Mouse (Mus musculus): ENCODE measurements around the gene Caprin2. TPM values are rescaled to one million over a fixed set of nuclear protein-coding genes. Genes with fewer than 3 reads are reported as not detected.
"Not testable (repeated sequence)": the region's sequence is repeated elsewhere in the genome, so short reads cannot be mapped to it uniquely, and the experiment has no call there.

Caprin2 gene
- polyA plus RNA-seq (2012; rRNA removed): 6.3 and 9.5 TPM in 2 replicates

DNA sequence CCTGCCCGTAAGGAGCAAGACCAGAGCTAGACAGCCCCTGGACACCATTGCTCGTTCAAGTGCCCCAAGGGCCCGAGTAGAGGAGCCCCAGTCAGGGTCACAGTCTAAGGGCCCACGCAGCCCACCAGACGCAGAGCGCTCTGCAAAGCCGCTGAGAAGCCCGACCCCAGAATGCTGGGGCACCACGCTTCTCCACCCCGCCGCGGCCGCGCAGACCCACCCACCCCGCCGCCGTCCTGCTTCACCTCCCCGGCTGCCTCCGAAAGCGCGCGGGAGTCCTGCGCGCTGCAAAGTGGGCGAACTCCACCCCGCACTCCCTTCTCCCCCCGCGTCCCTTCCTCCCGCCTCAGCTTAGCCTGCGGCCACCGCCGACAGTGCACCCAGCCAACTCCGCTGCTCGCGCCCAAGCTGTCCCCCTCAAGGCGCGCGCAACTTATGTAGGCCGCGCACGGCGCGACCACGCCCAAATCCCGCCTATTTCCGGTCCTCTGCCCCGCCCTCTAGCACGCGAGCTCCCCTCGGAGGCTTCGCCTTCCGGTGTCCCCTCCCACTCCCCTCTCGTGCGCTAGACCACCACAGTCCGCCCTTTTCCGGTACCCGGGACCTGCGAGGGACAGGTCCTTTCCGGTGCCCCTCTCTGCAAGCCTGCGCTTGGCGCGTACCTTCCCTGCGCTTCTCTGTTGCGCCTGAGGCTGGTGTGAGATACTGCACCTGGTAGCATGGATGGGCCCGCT lies at the start of gene Caprin2:
TSS of gene Caprin2 (minus strand) at position 465 of the 734 bp plus-strand sequence.
- Histone ChIP-seq H3K36me3 (ENCODE audit: control insufficient read depth, insufficient read depth, low read length) (no peaks in the 10 kb centered on the region), H3K4me1 (replicated peaks; ENCODE audit: control insufficient read depth, insufficient read depth, low read length) (peaks cover 10% of the 10 kb centered on the region), H3K27ac (ENCODE audit: control insufficient read depth, insufficient read depth, low read length) (peak within 1 kb of the TSS; percentile 18), H3K27me3 (ENCODE audit: control insufficient read depth, insufficient read depth, low read length) (no peaks in the 10 kb centered on the region), H3K4me3 (ENCODE audit: control insufficient read depth, insufficient read depth, low read length) (peak within 1 kb of the TSS; percentile 83)
- TF ChIP-seq CTCF (IDR thresholded peaks at IDR 0.05; ENCODE audit: borderline replicate concordance, control insufficient read depth, extremely low read depth, insufficient read depth, low read length, poor library complexity) (peak; percentile 36; the same call in 1 of the 2 replicates), POLR2A (IDR thresholded peaks at IDR 0.05; ENCODE audit: control insufficient read depth, extremely low read depth, insufficient read depth, low read length, poor library complexity) (peak; percentile 99)
- DNase-seq: peak; percentile 99
- WGBS: under 1% methylated on average over 65 of the region's 65 CpGs

DNA sequence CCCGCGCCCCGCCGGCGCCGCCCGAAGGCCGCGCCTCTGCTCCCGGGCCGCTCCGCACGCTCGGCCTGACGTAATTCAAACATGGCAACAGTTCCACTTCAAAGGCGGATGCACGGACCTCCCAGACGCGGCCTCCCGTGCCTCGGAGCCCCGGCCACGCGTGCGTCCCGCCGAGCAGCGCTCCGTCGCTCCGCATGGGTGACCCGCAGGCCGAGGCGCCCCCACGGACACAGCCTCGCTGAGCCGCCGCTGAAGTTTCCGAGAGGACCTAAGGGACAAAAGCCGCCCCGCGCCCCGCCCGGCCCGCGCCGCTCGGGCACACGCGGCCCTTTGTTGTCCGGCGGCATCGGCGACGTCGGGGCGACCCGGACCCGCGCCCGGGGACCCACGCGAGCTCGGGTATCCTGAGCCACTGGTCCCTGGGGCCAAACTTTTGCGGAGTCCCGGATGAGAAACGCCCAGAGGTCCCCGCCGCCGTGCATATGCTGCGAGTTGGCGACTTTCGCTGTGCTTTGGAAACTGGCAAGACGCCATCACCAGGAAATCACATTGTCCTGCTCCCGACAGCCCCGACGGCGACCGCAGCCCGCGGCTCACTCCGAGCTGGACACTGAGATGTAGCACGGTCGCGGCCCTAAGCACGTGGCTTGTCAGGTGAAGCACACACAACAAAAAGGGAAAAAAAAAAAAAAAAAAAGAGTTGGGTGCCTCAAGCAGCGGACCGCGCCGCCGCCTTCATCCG lies 48.9 kb upstream of the Caprin2 start:
- Histone ChIP-seq H3K4me1 (replicated peaks; ENCODE audit: control insufficient read depth, insufficient read depth, low read length) (no peaks in the 10 kb centered on the region), H3K27me3 (ENCODE audit: control insufficient read depth, insufficient read depth, low read length) (no peaks in the 10 kb centered on the region), H3K36me3 (ENCODE audit: control insufficient read depth, insufficient read depth, low read length) (no peaks in the 10 kb centered on the region), H3K4me3 (ENCODE audit: control insufficient read depth, insufficient read depth, low read length) (peak overlapping the region; percentile 100), H3K27ac (ENCODE audit: control insufficient read depth, insufficient read depth, low read length) (no peak overlapping the region)
- TF ChIP-seq CTCF (IDR thresholded peaks at IDR 0.05; ENCODE audit: borderline replicate concordance, control insufficient read depth, extremely low read depth, insufficient read depth, low read length, poor library complexity) (0 out of 2 replicates have a peak, but pooled peaks have one; percentile 5), POLR2A (IDR thresholded peaks at IDR 0.05; ENCODE audit: control insufficient read depth, extremely low read depth, insufficient read depth, low read length, poor library complexity) (no peak)
- DNase-seq: peak; percentile 63
- under 1% methylated on average over 92 of the region's 92 CpGs for WGBS

DNA sequence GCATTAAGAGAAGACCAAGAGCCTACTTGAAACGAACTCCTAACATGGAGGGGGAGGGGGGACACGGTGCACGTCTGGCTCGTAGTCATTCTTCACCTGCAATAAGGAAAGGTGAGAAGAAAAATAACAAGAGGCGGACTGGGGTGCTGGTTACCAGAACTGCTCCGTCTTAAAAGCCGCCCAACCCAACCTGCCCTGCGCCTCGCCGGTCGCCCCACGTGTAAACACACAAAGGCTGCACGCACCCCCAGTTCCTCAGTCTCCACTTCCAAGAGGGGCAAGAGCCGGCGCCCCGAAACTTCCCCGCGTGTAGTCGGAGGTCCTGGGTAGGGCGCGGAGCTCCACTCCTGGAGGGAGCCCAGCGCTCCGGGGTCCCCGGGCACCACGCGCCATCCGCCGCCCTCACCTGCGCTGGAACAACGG lies 48.3 kb upstream of the Caprin2 start:
- DNase-seq: no peak
- H3K27me3 ChIP-seq (ENCODE audit: control insufficient read depth, insufficient read depth, low read length): no peaks in the 10 kb centered on the region
- H3K36me3 ChIP-seq (ENCODE audit: control insufficient read depth, insufficient read depth, low read length): no peaks in the 10 kb centered on the region
- no peaks in the 10 kb centered on the region for H3K4me1 ChIP-seq (replicated peaks; ENCODE audit: control insufficient read depth, insufficient read depth, low read length)
- peak overlapping the region; percentile 100 for H3K4me3 ChIP-seq (ENCODE audit: control insufficient read depth, insufficient read depth, low read length)
- TF ChIP-seq CTCF (IDR thresholded peaks at IDR 0.05; ENCODE audit: borderline replicate concordance, control insufficient read depth, extremely low read depth, insufficient read depth, low read length, poor library complexity) (no peak), POLR2A (IDR thresholded peaks at IDR 0.05; ENCODE audit: control insufficient read depth, extremely low read depth, insufficient read depth, low read length, poor library complexity) (no peak)
- WGBS: 2% methylated on average over 30 of the region's 30 CpGs
- H3K27ac ChIP-seq (ENCODE audit: control insufficient read depth, insufficient read depth, low read length): no peak overlapping the region; the same call in 1 of the 2 replicates

DNA sequence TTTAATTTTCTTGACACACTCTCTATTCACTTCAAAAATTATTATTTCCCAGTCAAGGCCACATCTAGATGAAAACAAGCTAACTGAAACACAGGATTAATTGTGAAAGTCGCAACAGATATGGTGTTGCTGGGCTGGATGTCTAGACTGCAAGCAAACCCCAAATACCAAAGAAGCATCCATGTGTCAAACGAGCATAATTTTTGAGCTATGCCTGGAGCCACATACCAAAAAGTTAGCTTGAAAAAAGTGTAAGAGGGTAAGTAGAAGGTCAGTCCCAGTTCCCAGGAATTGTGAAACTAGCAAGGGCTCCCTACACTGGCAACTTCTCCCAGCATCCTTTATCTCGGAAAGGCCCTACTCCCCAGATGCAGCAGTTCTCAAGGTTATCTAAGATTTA lies 47.7 kb upstream of the Caprin2 start:
- no peak for TF ChIP-seq POLR2A (IDR thresholded peaks at IDR 0.05; ENCODE audit: control insufficient read depth, extremely low read depth, insufficient read depth, low read length, poor library complexity)
- no peak for TF ChIP-seq CTCF (IDR thresholded peaks at IDR 0.05; ENCODE audit: borderline replicate concordance, control insufficient read depth, extremely low read depth, insufficient read depth, low read length, poor library complexity)
- Histone ChIP-seq H3K27me3 (ENCODE audit: control insufficient read depth, insufficient read depth, low read length) (no peaks in the 10 kb centered on the region), H3K4me1 (replicated peaks; ENCODE audit: control insufficient read depth, insufficient read depth, low read length) (no peaks in the 10 kb centered on the region), H3K4me3 (ENCODE audit: control insufficient read depth, insufficient read depth, low read length) (no peak overlapping the region), H3K27ac (ENCODE audit: control insufficient read depth, insufficient read depth, low read length) (no peak overlapping the region), H3K36me3 (ENCODE audit: control insufficient read depth, insufficient read depth, low read length) (no peaks in the 10 kb centered on the region)
- no peak for DNase-seq
- 43% methylated on average over 3 of the region's 3 CpGs for WGBS

DNA sequence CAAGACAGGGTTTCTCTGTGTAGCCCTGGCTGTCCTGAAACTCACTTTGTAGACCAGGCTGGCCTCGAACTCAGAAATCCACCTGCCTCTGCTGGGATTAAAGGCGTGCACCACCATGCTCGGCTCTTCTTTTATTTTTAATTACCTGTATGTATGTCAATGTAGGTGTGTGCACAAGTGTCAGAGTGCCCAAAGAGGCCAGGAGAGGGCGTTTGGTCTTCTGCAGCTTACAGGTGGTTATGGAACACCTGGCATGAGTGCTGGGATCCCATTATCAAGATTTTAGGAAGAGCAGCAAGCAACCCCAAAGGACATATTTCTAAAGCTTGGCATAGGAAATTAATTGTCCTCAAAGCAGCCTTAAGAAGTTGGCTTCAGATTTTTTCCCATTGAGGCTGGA lies 46.4 kb upstream of the Caprin2 start:
- Histone ChIP-seq H3K27me3 (ENCODE audit: control insufficient read depth, insufficient read depth, low read length) (no peaks in the 10 kb centered on the region), H3K4me1 (replicated peaks; ENCODE audit: control insufficient read depth, insufficient read depth, low read length) (no peaks in the 10 kb centered on the region), H3K4me3 (ENCODE audit: control insufficient read depth, insufficient read depth, low read length) (no peak overlapping the region), H3K27ac (ENCODE audit: control insufficient read depth, insufficient read depth, low read length) (no peak overlapping the region), H3K36me3 (ENCODE audit: control insufficient read depth, insufficient read depth, low read length) (no peaks in the 10 kb centered on the region)
- TF ChIP-seq POLR2A (IDR thresholded peaks at IDR 0.05; ENCODE audit: control insufficient read depth, extremely low read depth, insufficient read depth, low read length, poor library complexity) (no peak), CTCF (IDR thresholded peaks at IDR 0.05; ENCODE audit: borderline replicate concordance, control insufficient read depth, extremely low read depth, insufficient read depth, low read length, poor library complexity) (no peak)
- DNase-seq: no peak
- WGBS: 86% methylated on average over 4 of the region's 4 CpGs

DNA sequence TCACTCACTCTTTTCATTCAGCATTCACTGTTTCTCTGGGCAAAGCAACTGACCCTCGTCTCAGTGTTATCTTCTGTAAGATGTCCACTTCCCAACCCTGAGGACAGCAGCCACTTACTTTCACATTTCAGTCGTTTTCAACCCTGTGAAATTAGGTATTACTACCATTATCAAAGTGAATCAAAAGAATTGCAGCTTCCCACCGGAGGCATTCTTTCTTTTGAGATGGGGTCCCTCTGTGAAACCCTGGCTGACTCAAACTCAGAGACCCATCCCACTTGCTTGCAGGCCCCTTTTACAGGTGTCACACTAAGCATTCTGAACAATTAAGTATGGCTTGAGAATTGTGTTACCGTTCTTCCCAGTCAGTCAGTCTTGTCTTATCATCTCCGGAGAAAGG lies 45.8 kb upstream of the Caprin2 start:
- WGBS: 85% methylated on average over 5 of the region's 5 CpGs
- no peak overlapping the region for H3K27ac ChIP-seq (ENCODE audit: control insufficient read depth, insufficient read depth, low read length)
- no peaks in the 10 kb centered on the region for H3K27me3 ChIP-seq (ENCODE audit: control insufficient read depth, insufficient read depth, low read length)
- no peak for DNase-seq
- no peaks in the 10 kb centered on the region for H3K4me1 ChIP-seq (replicated peaks; ENCODE audit: control insufficient read depth, insufficient read depth, low read length)
- TF ChIP-seq POLR2A (IDR thresholded peaks at IDR 0.05; ENCODE audit: control insufficient read depth, extremely low read depth, insufficient read depth, low read length, poor library complexity): no peak
- TF ChIP-seq CTCF (IDR thresholded peaks at IDR 0.05; ENCODE audit: borderline replicate concordance, control insufficient read depth, extremely low read depth, insufficient read depth, low read length, poor library complexity): no peak
- no peak overlapping the region for H3K4me3 ChIP-seq (ENCODE audit: control insufficient read depth, insufficient read depth, low read length)
- H3K36me3 ChIP-seq (ENCODE audit: control insufficient read depth, insufficient read depth, low read length): no peaks in the 10 kb centered on the region

DNA sequence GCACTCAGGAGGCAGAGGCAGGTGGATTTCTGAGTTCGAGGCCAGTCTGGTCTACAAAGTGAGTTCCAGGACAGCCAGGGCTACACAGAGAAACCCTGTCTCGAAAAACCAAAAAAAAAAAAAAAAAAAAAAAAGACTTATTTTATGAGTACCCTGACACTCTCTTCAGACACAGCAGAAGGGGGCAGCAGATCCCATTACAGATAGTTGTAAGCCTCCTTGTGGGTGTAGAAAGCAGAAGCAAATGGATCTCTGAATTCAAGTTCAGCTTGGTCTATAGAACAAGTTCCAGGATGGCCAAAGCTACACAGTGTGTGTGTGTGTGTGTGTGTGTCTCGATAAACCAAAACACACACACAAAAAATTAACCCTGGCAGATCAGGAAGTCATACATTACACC lies 44.3 kb upstream of the Caprin2 start:
- H3K36me3 ChIP-seq (ENCODE audit: control insufficient read depth, insufficient read depth, low read length): not testable (repeated sequence)
- 63% methylated on average over 2 of the region's 3 CpGs for WGBS
- peak; percentile 36 for DNase-seq

More for the DNA sequence above, 44.3 kb upstream of the Caprin2 start:
- not testable (repeated sequence) for H3K27me3 ChIP-seq (ENCODE audit: control insufficient read depth, insufficient read depth, low read length); H3K27ac ChIP-seq (ENCODE audit: control insufficient read depth, insufficient read depth, low read length); H3K4me3 ChIP-seq (ENCODE audit: control insufficient read depth, insufficient read depth, low read length); H3K4me1 ChIP-seq (replicated peaks; ENCODE audit: control insufficient read depth, insufficient read depth, low read length)

Measured in thymus, adult 2 months (tissue).